Mouse (Mus musculus) ovary, postnatal 36 days (tissue): ENCODE measurements around the gene 2010111I01Rik.

Experiments used
- DNase-seq: peaks from one replicate; pipeline ENCODE4 v3.0.0; 2022; ENCODE audit warnings: low spot score, mixed read lengths

The 2010111I01Rik gene

GRCm38 (mm10) chr13:63245812-63246211, 281.1 kb downstream of the 2010111I01Rik start:
- DNase-seq = no peak

GRCm38 (mm10) chr13:63246332-63246940, 281.7 kb downstream of the 2010111I01Rik start:
- no peak for DNase-seq

- DNase-seq = no peak
Measured at GRCm38 (mm10) chr13:63247041-63247440, 282.3 kb downstream of the 2010111I01Rik start.

GRCm38 (mm10) chr13:63247631-63248030, 282.9 kb downstream of the 2010111I01Rik start:
- DNase-seq = no peak

GRCm38 (mm10) chr13:63248318-63248717, 283.6 kb downstream of the 2010111I01Rik start:
- no peak for DNase-seq

GRCm38 (mm10) chr13:63249171-63249570, 284.5 kb downstream of the 2010111I01Rik start:
- no peak for DNase-seq

GRCm38 (mm10) chr13:63249741-63250431, 285.2 kb downstream of the 2010111I01Rik start:
- no peak for DNase-seq

GRCm38 (mm10) chr13:63250441-63250980, 285.8 kb downstream of the 2010111I01Rik start:
- no peak for DNase-seq

- DNase-seq = no peak
Measured at GRCm38 (mm10) chr13:63251118-63251889, 286.6 kb downstream of the 2010111I01Rik start.

- DNase-seq = no peak
Measured at GRCm38 (mm10) chr13:63252295-63253010, 287.8 kb downstream of the 2010111I01Rik start.

- no peak for DNase-seq
Measured at GRCm38 (mm10) chr13:63253147-63253546, 288.5 kb downstream of the 2010111I01Rik start.

GRCm38 (mm10) chr13:63253886-63254636, 289.4 kb downstream of the 2010111I01Rik start:
- DNase-seq = no peak

- DNase-seq = no peak
Measured at GRCm38 (mm10) chr13:63255519-63256011, 290.9 kb downstream of the 2010111I01Rik start.

GRCm38 (mm10) chr13:63256146-63256545, 291.5 kb downstream of the 2010111I01Rik start:
- no peak for DNase-seq

- DNase-seq = no peak
Measured at GRCm38 (mm10) chr13:63256807-63257206, 292.1 kb downstream of the 2010111I01Rik start.

GRCm38 (mm10) chr13:63258167-63258582, 293.5 kb downstream of the 2010111I01Rik start:
- DNase-seq = no peak

GRCm38 (mm10) chr13:63258671-63259070, 294.0 kb downstream of the 2010111I01Rik start:
- DNase-seq = no peak

GRCm38 (mm10) chr13:63260133-63260532, 295.4 kb downstream of the 2010111I01Rik start:
- DNase-seq = no peak

GRCm38 (mm10) chr13:63260753-63261631, 296.3 kb downstream of the 2010111I01Rik start:
- no peak for DNase-seq

- no peak for DNase-seq
Measured at GRCm38 (mm10) chr13:63261676-63262075, 297.0 kb downstream of the 2010111I01Rik start.
